Mouse (Mus musculus) neural tube, embryonic 14.5 days (tissue): ENCODE data around the gene Prim2. TPM values are rescaled to one million over a fixed set of nuclear protein-coding genes. Genes with fewer than 3 reads are reported as not detected.

Experiments used
- ATAC-seq: fragments of 200-750 bp; cut with Nextera tagmentation; 2 replicates; pipeline ENCODE4 v1.8.0; 2017; ENCODE audit warnings: low read depth, mild to moderate bottlenecking, moderate TSS enrichment, moderate library complexity
- H3K27ac ChIP-seq: fragments of 300-500 bp; sonication (generic); 2 replicates; pipeline ENCODE4 v1.5.1; 2014; ENCODE audit warnings: low read depth, mild to moderate bottlenecking, control low read depth, low read length, moderate library complexity, mixed read lengths
- H3K27me3 ChIP-seq: fragments of 300-500 bp; sonication (generic); 2 replicates; pipeline ENCODE4 v1.6.1; 2014; ENCODE audit warnings: low read length; ENCODE audit not compliant: control insufficient read depth, insufficient read depth
- H3K36me3 ChIP-seq: fragments of 300-500 bp; sonication (generic); 2 replicates; pipeline ENCODE4 v1.6.1; 2014; ENCODE audit warnings: low read length, mixed read lengths; ENCODE audit not compliant: control insufficient read depth, insufficient read depth
- H3K4me1 ChIP-seq: fragments of 300-500 bp; sonication (generic); 2 replicates; pipeline ENCODE4 v1.6.1; 2014; ENCODE audit warnings: low read length; ENCODE audit not compliant: control insufficient read depth, insufficient read depth
- H3K4me2 ChIP-seq: fragments of 300-500 bp; sonication (generic); 2 replicates; pipeline ENCODE4 v1.6.1; 2014; ENCODE audit warnings: mild to moderate bottlenecking, low read depth, low read length, control low read depth
- H3K4me3 ChIP-seq: fragments of 300-500 bp; sonication (generic); 2 replicates; pipeline ENCODE4 v1.5.1; 2014; ENCODE audit warnings: low read depth, low read length, control low read depth, mixed read lengths
- H3K9ac ChIP-seq: fragments of 300-500 bp; sonication (generic); replicated peaks from 2 replicates; pipeline ENCODE4 v1.6.1; 2014; ENCODE audit warnings: low read depth, mild to moderate bottlenecking, control low read depth, low read length, mixed read lengths
- H3K9me3 ChIP-seq: fragments of 300-500 bp; sonication (generic); 2 replicates; pipeline ENCODE4 v1.6.1; 2016; ENCODE audit warnings: low read length; ENCODE audit not compliant: control insufficient read depth
- WGBS: fragments of 180-500 bp; shearing (Covaris S2); extraction: QIAGEN DNeasy Blood & Tissue Kit; methylation state at CpG from one replicate; pipeline ENCODE4 v1.1.7; 2014; 5-methylcytosine and 5-hydroxymethylcytosine counted together
- polyA plus RNA-seq: library from polyadenylated mRNA; unstranded; fragments of >200 nt; fragmentation: Nextera tagmentation; extraction: Ambion mirVana; gene quantifications from 2 replicates; pipeline ENCODE4 v1.2.1, GENCODE M21; 2014

Prim2 gene
- 20.7 and 20.9 TPM in 2 replicates for polyA plus RNA-seq

DNA sequence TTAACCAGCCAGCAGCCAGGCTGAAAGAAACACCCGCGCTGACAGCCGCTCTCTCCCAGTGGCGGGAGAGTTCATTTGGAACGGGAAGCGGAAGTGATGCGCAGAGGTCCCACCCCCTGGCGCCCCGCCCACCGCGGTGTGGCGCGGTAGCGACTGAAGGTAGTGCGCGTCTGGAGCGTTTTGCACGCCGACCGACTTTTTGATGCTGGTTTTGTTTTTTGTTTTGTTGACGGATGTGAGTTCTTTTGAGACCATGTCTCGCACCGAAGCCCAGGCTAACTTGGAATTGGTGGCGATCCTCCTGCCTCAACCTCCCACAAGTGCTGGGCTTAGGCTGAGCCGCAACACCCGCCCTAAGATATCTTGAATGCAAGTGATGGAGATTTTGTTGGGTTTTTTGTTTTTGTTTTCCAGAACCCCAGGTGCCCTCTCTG lies at the start of gene Prim2:
Gene Prim2 (minus strand): TSS at position 88 of the 434 bp plus-strand sequence.
- peak within 1 kb of the TSS; percentile 94 for H3K27ac ChIP-seq
- peak; percentile 94 for ATAC-seq
- H3K27me3 ChIP-seq: no peaks in the 10 kb centered on the region
- no peaks in the 10 kb centered on the region for H3K36me3 ChIP-seq
- peak within 1 kb of the TSS; percentile 54 for H3K4me3 ChIP-seq
- no peaks in the 10 kb centered on the region for H3K9me3 ChIP-seq
- H3K4me1 ChIP-seq: no peaks in the 10 kb centered on the region; the same call in 1 of the 2 replicates
- WGBS: under 1% methylated on average over 26 of the region's 26 CpGs
- peak within 1 kb of the TSS; percentile 76 for H3K4me2 ChIP-seq
- peak within 1 kb of the TSS; percentile 70 for H3K9ac ChIP-seq

DNA sequence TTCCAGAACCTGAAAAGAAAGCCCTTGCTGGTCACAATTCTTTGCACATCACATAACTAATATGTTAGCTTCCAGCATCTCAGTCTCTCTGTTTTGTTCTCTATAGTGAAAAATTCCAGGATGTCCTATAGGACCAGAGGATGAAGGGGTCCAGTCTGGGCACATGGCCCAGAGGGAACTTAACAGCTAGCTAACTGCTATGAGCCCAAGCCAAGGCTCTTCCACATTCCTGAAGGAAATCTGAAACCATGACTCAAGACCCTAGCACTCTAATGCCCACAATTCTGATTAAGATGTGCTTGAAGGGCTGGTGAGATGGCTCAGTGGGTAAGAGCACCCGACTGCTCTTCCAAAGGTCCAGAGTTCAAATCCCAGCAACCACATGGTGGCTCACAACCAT lies 48.0 kb upstream of the Prim2 start:
- no peak overlapping the region for H3K27ac ChIP-seq
- ATAC-seq: no peak
- H3K27me3 ChIP-seq: no peaks in the 10 kb centered on the region
- no peak overlapping the region for H3K4me3 ChIP-seq
- H3K9ac ChIP-seq: no peak overlapping the region
- 0 out of 2 replicates have a peak, but pooled peaks cover 4% of the 10 kb centered on the region for H3K4me1 ChIP-seq
- 87% methylated on average over 1 of the region's 1 CpGs for WGBS
- H3K9me3 ChIP-seq: no peaks in the 10 kb centered on the region
- no peak overlapping the region for H3K4me2 ChIP-seq
- H3K36me3 ChIP-seq: no peaks in the 10 kb centered on the region

DNA sequence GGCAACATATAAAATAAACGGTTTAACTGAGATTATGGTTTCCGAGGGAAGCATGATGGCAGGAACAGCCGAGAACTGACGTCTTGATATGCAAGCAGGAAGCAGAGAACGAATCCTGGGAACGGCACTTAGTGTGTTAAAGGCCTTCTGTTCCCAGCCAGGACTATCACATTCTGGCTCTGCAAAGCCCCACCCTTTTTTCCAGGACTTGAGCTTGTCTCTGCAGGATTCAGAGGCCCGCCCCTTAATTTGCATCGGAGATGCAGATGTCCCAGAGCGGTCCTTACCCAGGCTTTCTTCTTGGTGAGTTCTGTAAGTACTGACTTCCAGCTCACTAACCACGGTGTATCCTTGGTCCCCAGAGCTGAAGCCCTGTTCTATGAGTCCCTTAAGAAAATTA lies 45.2 kb upstream of the Prim2 start:
- H3K4me1 ChIP-seq: no peaks in the 10 kb centered on the region
- no peak overlapping the region for H3K27ac ChIP-seq
- ATAC-seq: no peak
- H3K27me3 ChIP-seq: no peaks in the 10 kb centered on the region
- H3K9ac ChIP-seq: no peak overlapping the region
- no peak overlapping the region for H3K4me3 ChIP-seq
- no peak overlapping the region for H3K4me2 ChIP-seq
- WGBS: 7% methylated on average over 10 of the region's 10 CpGs
- no peaks in the 10 kb centered on the region for H3K36me3 ChIP-seq
- H3K9me3 ChIP-seq: no peaks in the 10 kb centered on the region

DNA sequence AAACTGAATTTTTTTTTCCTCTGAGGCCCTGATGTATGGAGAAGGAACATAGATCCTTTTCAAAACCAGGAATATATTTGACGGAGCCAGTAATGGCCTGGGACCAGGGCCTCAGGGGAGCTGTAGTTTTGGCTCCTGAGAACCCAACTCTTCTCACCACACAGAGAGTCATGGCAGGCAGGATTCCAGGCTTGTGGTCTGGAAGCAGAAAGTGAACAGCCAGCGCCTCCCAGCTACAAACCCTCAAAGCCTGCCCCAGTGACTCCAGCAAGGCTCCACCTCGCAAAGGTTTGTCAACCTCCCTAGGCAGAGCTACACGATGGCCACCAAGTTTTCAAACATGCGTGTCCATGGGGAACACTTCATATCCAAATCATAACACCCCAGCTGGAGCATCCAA lies 42.4 kb upstream of the Prim2 start:
- no peaks in the 10 kb centered on the region for H3K27me3 ChIP-seq
- H3K27ac ChIP-seq: no peak overlapping the region
- H3K4me3 ChIP-seq: no peak overlapping the region
- no peak overlapping the region for H3K9ac ChIP-seq
- ATAC-seq: no peak
- H3K4me1 ChIP-seq: no peaks in the 10 kb centered on the region
- H3K9me3 ChIP-seq: no peaks in the 10 kb centered on the region
- H3K36me3 ChIP-seq: no peaks in the 10 kb centered on the region
- WGBS: 92% methylated on average over 5 of the region's 5 CpGs
- H3K4me2 ChIP-seq: no peak overlapping the region

DNA sequence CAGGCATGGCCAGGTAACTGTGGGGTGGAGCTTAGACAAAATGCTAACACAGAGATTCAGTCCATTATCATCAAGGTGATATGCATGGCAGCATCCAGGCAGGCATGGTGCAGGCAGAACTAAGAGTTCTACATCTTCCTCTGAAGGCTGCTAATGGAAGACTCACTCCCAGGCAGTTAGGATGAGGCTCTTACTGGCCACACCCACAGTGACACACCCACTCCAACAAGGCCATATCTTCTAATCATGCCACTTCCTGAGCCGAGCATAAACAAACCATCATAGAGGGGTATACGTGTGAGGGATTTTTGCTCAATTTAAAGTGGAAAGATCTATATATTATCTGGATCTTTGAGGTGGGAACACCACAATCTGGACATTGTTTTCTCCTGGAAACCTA lies 40.0 kb upstream of the Prim2 start:
- H3K36me3 ChIP-seq: no peaks in the 10 kb centered on the region
- no peak overlapping the region for H3K4me2 ChIP-seq
- H3K4me1 ChIP-seq: no peaks in the 10 kb centered on the region
- H3K9ac ChIP-seq: no peak overlapping the region
- H3K9me3 ChIP-seq: no peaks in the 10 kb centered on the region
- no peak overlapping the region for H3K4me3 ChIP-seq
- ATAC-seq: no peak
- no peak overlapping the region for H3K27ac ChIP-seq
- 86% methylated on average over 2 of the region's 2 CpGs for WGBS
- no peaks in the 10 kb centered on the region for H3K27me3 ChIP-seq

DNA sequence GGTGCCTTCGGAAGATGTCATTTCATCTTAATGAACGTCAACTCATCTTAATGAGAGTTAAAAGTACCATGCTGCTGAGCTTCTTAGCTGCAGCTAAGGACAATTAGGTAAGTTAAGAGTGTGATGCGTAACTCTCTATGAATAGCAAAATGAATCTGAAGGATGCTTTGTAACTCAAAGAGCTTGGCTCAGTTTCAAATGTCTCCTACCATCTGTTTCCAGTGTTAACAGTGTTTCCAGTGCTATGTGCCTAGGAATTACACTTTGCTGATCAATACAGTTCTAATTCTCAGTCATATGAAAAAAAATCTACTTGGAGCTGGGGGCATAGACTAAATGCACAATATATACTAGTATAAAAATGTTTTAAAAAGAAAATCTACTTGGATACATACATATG lies 31.6 kb upstream of the Prim2 start:
- Histone ChIP-seq H3K27ac (no peak overlapping the region), H3K9me3 (no peaks in the 10 kb centered on the region), H3K9ac (no peak overlapping the region), H3K27me3 (no peaks in the 10 kb centered on the region), H3K4me3 (no peak overlapping the region), H3K4me2 (no peak overlapping the region), H3K4me1 (no peaks in the 10 kb centered on the region), H3K36me3 (no peaks in the 10 kb centered on the region)
- 76% methylated on average over 3 of the region's 3 CpGs for WGBS
- ATAC-seq: no peak

DNA sequence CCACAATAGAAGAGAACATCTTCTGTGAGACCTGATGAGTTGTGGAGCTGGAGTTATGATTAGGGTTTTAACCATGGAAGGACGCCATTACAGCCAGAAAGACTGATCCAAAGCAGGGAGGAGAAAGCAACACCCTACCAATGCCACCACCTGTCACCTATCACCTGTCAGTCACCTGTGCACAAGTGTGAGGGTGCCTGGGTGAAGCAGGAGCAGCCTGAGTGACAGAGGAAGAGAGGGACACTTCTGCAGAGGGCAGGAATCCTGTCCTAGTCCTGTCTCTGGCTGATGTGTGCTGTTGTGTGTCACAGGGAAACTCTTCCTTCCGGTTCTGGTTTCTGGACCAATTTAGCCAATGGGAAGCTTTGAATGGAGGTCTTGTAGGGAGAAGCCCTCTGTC lies 26.4 kb upstream of the Prim2 start:
- Histone ChIP-seq H3K27ac (no peak overlapping the region), H3K27me3 (no peaks in the 10 kb centered on the region), H3K4me1 (no peaks in the 10 kb centered on the region), H3K4me3 (no peak overlapping the region), H3K9me3 (no peaks in the 10 kb centered on the region), H3K36me3 (no peaks in the 10 kb centered on the region), H3K9ac (no peak overlapping the region), H3K4me2 (no peak overlapping the region)
- no peak for ATAC-seq
- WGBS: 85% methylated on average over 2 of the region's 2 CpGs

DNA sequence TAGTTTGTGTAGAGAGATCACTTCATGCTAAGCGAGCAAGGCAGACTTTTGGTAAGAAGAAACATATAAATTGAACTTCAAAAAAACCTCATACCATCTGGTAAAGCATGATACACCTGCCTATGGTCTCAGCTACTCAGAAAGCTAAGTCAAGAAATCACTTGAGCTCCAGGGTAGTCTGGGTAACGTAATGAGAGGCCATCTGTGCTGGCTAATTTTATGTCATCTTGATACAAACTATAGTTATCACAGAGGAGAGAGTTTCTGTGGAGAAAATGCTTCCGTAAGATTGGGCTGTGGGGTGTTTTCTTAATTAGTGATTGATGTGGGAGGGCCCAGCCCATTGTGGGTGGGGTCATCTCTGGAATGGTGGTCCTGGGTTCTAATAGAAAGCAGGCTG lies 24.3 kb upstream of the Prim2 start:
- no peaks in the 10 kb centered on the region for H3K27me3 ChIP-seq
- 83% methylated on average over 3 of the region's 3 CpGs for WGBS
- no peaks in the 10 kb centered on the region for H3K36me3 ChIP-seq
- no peak for ATAC-seq
- H3K27ac ChIP-seq: no peak overlapping the region
- H3K4me2 ChIP-seq: no peak overlapping the region
- H3K4me1 ChIP-seq: no peaks in the 10 kb centered on the region
- H3K9me3 ChIP-seq: no peaks in the 10 kb centered on the region
- no peak overlapping the region for H3K4me3 ChIP-seq
- H3K9ac ChIP-seq: no peak overlapping the region

DNA sequence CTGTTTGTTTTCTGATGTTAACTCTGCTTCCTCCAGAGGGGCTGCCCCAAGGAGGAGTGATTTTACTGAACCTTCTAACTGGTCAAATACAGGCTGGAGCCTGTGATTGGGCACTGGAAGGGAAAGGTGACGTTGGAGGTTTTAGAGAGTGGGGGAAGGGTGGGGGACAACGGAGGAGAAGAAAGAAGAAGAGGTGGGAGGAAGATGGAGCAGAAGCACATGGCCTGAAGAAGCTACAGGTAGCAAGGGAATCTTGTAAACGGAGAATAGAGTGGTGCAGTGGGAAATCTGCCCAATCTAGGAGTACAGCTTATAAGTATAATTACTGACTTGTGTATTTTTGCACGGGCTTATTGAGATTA lies 20.5 kb upstream of the Prim2 start:
- no peaks in the 10 kb centered on the region for H3K4me1 ChIP-seq
- H3K9ac ChIP-seq: no peak overlapping the region
- no peak overlapping the region for H3K4me2 ChIP-seq
- no peaks in the 10 kb centered on the region for H3K36me3 ChIP-seq
- H3K27ac ChIP-seq: no peak overlapping the region
- H3K27me3 ChIP-seq: no peaks in the 10 kb centered on the region
- WGBS: 54% methylated on average over 4 of the region's 4 CpGs
- ATAC-seq: no peak
- no peaks in the 10 kb centered on the region for H3K9me3 ChIP-seq
- no peak overlapping the region for H3K4me3 ChIP-seq
